Mouse (Mus musculus) ovary, adult 18-20 months (tissue): ENCODE data around the gene Mad2l2.

Source experiments
- DNase-seq: peaks from one replicate; pipeline ENCODE4 v3.0.0; 2022; ENCODE audit warnings: low spot score, mixed read lengths

Gene Mad2l2

GRCm38 (mm10) chr4:148130133-148130532 is at the start of gene Mad2l2:
Gene Mad2l2 (plus strand): TSS chr4:148130384.
- no peak for DNase-seq

GRCm38 (mm10) chr4:148080597-148080973 is 49.6 kb upstream of the Mad2l2 start:
- no peak for DNase-seq

- no peak for DNase-seq
These were observed 49.0 kb upstream of the Mad2l2 start for GRCm38 (mm10) chr4:148081201-148081600.

GRCm38 (mm10) chr4:148082257-148083044 is 47.7 kb upstream of the Mad2l2 start:
- no peak for DNase-seq

- DNase-seq, result no peak
These were observed 46.8 kb upstream of the Mad2l2 start for GRCm38 (mm10) chr4:148083176-148083899.

- DNase-seq, result no peak
These were observed 45.9 kb upstream of the Mad2l2 start for GRCm38 (mm10) chr4:148084261-148084714.

- no peak for DNase-seq
These were observed 44.9 kb upstream of the Mad2l2 start for GRCm38 (mm10) chr4:148085131-148085906.

GRCm38 (mm10) chr4:148085907-148086305 is 44.3 kb upstream of the Mad2l2 start:
- no peak for DNase-seq

GRCm38 (mm10) chr4:148087091-148087906 is 42.9 kb upstream of the Mad2l2 start:
- DNase-seq, result no peak

- DNase-seq, result peak; percentile 91
These were observed 42.2 kb upstream of the Mad2l2 start, which contains the start of gene Agtrap for GRCm38 (mm10) chr4:148087907-148088527. Gene Agtrap (minus strand): TSS chr4:148088031.

GRCm38 (mm10) chr4:148089166-148089565 is 41.0 kb upstream of the Mad2l2 start:
- DNase-seq, result no peak

GRCm38 (mm10) chr4:148091181-148091580 is 39.0 kb upstream of the Mad2l2 start:
- DNase-seq, result no peak

GRCm38 (mm10) chr4:148092551-148093271 is 37.5 kb upstream of the Mad2l2 start:
- no peak for DNase-seq

GRCm38 (mm10) chr4:148094161-148094560 is 36.0 kb upstream of the Mad2l2 start:
- no peak for DNase-seq

GRCm38 (mm10) chr4:148095081-148095480 is 35.1 kb upstream of the Mad2l2 start:
- no peak for DNase-seq

- DNase-seq, result no peak
These were observed 32.2 kb upstream of the Mad2l2 start for GRCm38 (mm10) chr4:148097936-148098335.

- DNase-seq, result no peak
These were observed 31.5 kb upstream of the Mad2l2 start for GRCm38 (mm10) chr4:148098666-148099065.

GRCm38 (mm10) chr4:148101801-148102527 is 28.2 kb upstream of the Mad2l2 start:
- no peak for DNase-seq

GRCm38 (mm10) chr4:148104146-148104545 is 26.0 kb upstream of the Mad2l2 start:
- no peak for DNase-seq
